Mouse (Mus musculus) cerebellum, adult 2 months (tissue): ENCODE measurements at regions not wholly inside any gene's neighbourhood (a gene's known extent, or its start where the extent isn't known, plus 50 kb on each side); places are given as distances from the start of the nearest gene placed in this dataset.

ENCODE experiments used
- CTCF ChIP-seq: fragments of 200-500 bp; IDR thresholded peaks from 2 replicates; pipeline ENCODE4 v1.5.1; 2011; ENCODE audit warnings: low read depth, mild to moderate bottlenecking, control low read depth, low read length, moderate library complexity, borderline replicate concordance; ENCODE audit not compliant: insufficient read depth
- POLR2A ChIP-seq: fragments of 200-500 bp; IDR thresholded peaks from 2 replicates; pipeline ENCODE4 v1.6.1; 2011; ENCODE audit warnings: low read length, control low read depth, borderline replicate concordance; ENCODE audit not compliant: insufficient read depth

- no peak for TF ChIP-seq POLR2A
- no peak for TF ChIP-seq CTCF
Measured at GRCm38 (mm10) chr5:126723304-126724295, 518.0 kb upstream of the Tmem132c start.
